Mouse (Mus musculus): ENCODE results near the gene Nelfb. TPM values are rescaled to one million over a fixed set of nuclear protein-coding genes. Genes with fewer than 3 reads are reported as not detected.

Gene Nelfb
- polyA plus RNA-seq, 1 experiment from 2014 or later = 79.1 TPM

DNA sequence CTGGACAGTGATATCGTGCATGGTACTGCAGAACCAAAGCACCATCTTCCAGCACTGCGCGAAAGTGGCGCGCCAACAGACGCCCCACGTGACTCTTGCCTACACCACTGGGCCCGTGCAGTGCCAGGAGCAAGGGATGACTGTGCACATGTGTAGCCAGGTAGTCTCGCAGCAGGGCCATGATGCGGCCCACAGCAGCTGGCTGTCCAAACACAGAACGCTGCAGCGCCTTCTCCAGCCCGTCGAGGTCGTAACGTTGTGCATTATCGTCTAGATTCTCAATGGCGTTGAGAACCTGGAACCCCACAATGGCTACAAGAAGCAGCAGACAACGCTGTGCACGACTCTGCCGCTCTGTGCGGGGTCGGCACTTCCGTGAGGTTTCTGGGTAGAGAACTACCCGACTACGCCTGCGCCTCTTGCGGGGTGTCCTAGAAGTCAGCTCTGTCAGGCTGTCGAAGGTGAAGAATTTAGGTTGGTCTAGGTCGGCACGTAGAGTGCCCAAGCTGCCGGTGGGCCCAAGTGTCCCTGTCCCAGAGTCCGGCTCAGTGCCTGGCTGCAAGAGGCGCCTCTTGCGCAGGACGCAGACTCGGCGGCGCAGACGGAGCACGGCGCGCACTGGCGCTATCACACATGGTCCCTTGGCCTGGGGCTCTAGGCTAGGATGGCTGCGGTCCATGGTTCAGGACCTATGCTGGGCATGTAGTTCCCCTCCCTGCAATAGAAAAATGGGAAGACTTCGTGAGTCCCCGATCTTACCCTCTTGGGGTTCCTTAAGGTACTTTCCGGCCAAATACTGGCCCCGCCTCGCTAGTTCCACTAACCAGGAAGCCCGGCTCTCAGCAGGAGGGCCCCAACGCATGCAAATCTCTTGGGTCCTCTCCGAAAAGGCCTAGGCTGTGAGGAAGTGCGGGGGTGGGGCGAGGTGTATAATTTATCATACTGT, 15.8 kb downstream of the Nelfb start:
- Histone ChIP-seq H3K36me3 (ENCODE audit: control insufficient read depth, insufficient read depth) (peaks cover 11% of the 10 kb centered on the region), H3K4me3 (ENCODE audit: low read length) (peak overlapping the region; percentile 48), H3K27ac (ENCODE audit: low read length) (peak overlapping the region; percentile 90), H3K4me1 (ENCODE audit: control insufficient read depth, insufficient read depth, low read length) (peaks cover 28% of the 10 kb centered on the region), H3K4me2 (ENCODE audit: low read depth, low read length) (peak overlapping the region; percentile 64), H3K27me3 (ENCODE audit: control insufficient read depth, insufficient read depth, low read length) (peaks cover 13% of the 10 kb centered on the region), H3K9me3 (replicated peaks; ENCODE audit: control insufficient read depth, low read length) (no peaks in the 10 kb centered on the region), H3K9ac (ENCODE audit: low read length) (peak overlapping the region; percentile 67)
- WGBS = 15% methylated on average over 55 of the region's 55 CpGs
- ATAC-seq (replicated peaks; ENCODE audit: extremely low read depth, insufficient read depth, low FRiP score) = 0 out of 2 replicates have a peak, but pooled peaks have one; percentile 14

GRCm38 (mm10) chr2:25194486-25195171, 16.7 kb downstream of the Nelfb start:
- H3K4me1 ChIP-seq (ENCODE audit: control insufficient read depth, insufficient read depth, low read length) = peaks cover 28% of the 10 kb centered on the region
- WGBS = 74% methylated on average over 17 of the region's 17 CpGs
- peaks cover 3% of the 10 kb centered on the region for H3K36me3 ChIP-seq (ENCODE audit: control insufficient read depth, insufficient read depth)
- H3K9ac ChIP-seq (ENCODE audit: low read length) = peak overlapping the region; percentile 67
- H3K9me3 ChIP-seq (replicated peaks; ENCODE audit: control insufficient read depth, low read length) = no peaks in the 10 kb centered on the region
- peak overlapping the region; percentile 90 for H3K27ac ChIP-seq (ENCODE audit: low read length)
- peaks cover 13% of the 10 kb centered on the region for H3K27me3 ChIP-seq (ENCODE audit: control insufficient read depth, insufficient read depth, low read length)
- no peak for ATAC-seq (replicated peaks; ENCODE audit: extremely low read depth, insufficient read depth, low FRiP score)
- H3K4me2 ChIP-seq (ENCODE audit: low read depth, low read length) = peak overlapping the region; percentile 64
- H3K4me3 ChIP-seq (ENCODE audit: low read length) = peak overlapping the region; percentile 48

GRCm38 (mm10) chr2:25194006-25194405, 17.3 kb downstream of the Nelfb start:
- Histone ChIP-seq H3K9ac (ENCODE audit: low read length) (peak overlapping the region; percentile 42), H3K27me3 (ENCODE audit: control insufficient read depth, insufficient read depth, low read length) (peaks cover 13% of the 10 kb centered on the region), H3K4me3 (ENCODE audit: low read length) (peak overlapping the region; percentile 48; the same call in 1 of the 2 replicates), H3K9me3 (replicated peaks; ENCODE audit: control insufficient read depth, low read length) (no peaks in the 10 kb centered on the region), H3K4me2 (ENCODE audit: low read depth, low read length) (peak overlapping the region; percentile 64), H3K27ac (ENCODE audit: low read length) (peak overlapping the region; percentile 90), H3K4me1 (ENCODE audit: control insufficient read depth, insufficient read depth, low read length) (peaks cover 28% of the 10 kb centered on the region), H3K36me3 (ENCODE audit: control insufficient read depth, insufficient read depth) (no peaks in the 10 kb centered on the region)
- WGBS = 60% methylated on average over 5 of the region's 5 CpGs
- no peak for ATAC-seq (replicated peaks; ENCODE audit: extremely low read depth, insufficient read depth, low FRiP score)

- whole genome bisulfite sequencing = 2% methylated on average over 6 of the region's 6 CpGs
- H3K36me3 ChIP-seq (ENCODE audit: control insufficient read depth, insufficient read depth) = no peaks in the 10 kb centered on the region
- peak; percentile 58 for ATAC-seq (replicated peaks; ENCODE audit: extremely low read depth, insufficient read depth, low FRiP score)
- no peak overlapping the region; the same call in 1 of the 2 replicates for H3K27ac ChIP-seq (ENCODE audit: low read length)
- H3K9me3 ChIP-seq (replicated peaks; ENCODE audit: control insufficient read depth, low read length) = no peaks in the 10 kb centered on the region
- H3K4me1 ChIP-seq (ENCODE audit: control insufficient read depth, insufficient read depth, low read length) = peaks cover 28% of the 10 kb centered on the region
- H3K4me2 ChIP-seq (ENCODE audit: low read depth, low read length) = peak overlapping the region; percentile 64
- H3K27me3 ChIP-seq (ENCODE audit: control insufficient read depth, insufficient read depth, low read length) = peaks cover 13% of the 10 kb centered on the region
- peak overlapping the region; percentile 42; the same call in 1 of the 2 replicates for H3K9ac ChIP-seq (ENCODE audit: low read length)
- 0 out of 2 replicates have a peak overlapping the region, but pooled peaks have one; percentile 9 for H3K4me3 ChIP-seq (ENCODE audit: low read length)
Observed at GRCm38 (mm10) chr2:25193330-25193770, 17.9 kb downstream of the Nelfb start.

DNA sequence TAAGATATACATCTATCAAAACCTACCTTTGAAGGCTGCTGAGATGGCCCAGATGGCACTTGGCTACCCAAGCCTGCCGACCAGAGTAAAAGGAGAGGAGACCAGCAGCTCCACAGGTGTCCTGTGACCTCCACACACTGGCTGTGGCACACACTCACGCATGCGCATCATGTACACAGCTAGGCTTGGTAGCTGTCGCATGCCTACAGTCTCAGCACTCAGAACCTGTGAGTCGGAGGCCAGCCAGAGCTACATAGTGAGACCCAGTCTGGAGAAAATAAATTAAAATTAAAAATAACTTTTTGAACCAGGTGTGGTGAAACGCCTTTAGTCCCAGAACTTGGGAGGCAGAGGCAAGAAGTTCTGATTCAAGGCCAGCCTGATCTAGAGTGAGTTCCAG, 23.4 kb downstream of the Nelfb start:
- H3K27me3 ChIP-seq (ENCODE audit: control insufficient read depth, insufficient read depth, low read length) = no peaks in the 10 kb centered on the region
- no peak overlapping the region for H3K4me3 ChIP-seq (ENCODE audit: low read length)
- WGBS = 79% methylated on average over 6 of the region's 6 CpGs
- peaks cover 9% of the 10 kb centered on the region for H3K4me1 ChIP-seq (ENCODE audit: control insufficient read depth, insufficient read depth, low read length)
- H3K9me3 ChIP-seq (replicated peaks; ENCODE audit: control insufficient read depth, low read length) = no peaks in the 10 kb centered on the region
- no peak overlapping the region for H3K4me2 ChIP-seq (ENCODE audit: low read depth, low read length)
- ATAC-seq (replicated peaks; ENCODE audit: extremely low read depth, insufficient read depth, low FRiP score) = no peak
- H3K36me3 ChIP-seq (ENCODE audit: control insufficient read depth, insufficient read depth) = no peaks in the 10 kb centered on the region
- no peak overlapping the region for H3K27ac ChIP-seq (ENCODE audit: low read length)
- no peak overlapping the region for H3K9ac ChIP-seq (ENCODE audit: low read length)

GRCm38 (mm10) chr2:25186575-25186930, 24.7 kb downstream of the Nelfb start:
- H3K27ac ChIP-seq (ENCODE audit: low read length) = no peak overlapping the region
- peak overlapping the region; percentile 61 for H3K4me3 ChIP-seq (ENCODE audit: low read length)
- no peak for ATAC-seq (replicated peaks; ENCODE audit: extremely low read depth, insufficient read depth, low FRiP score)
- no peaks in the 10 kb centered on the region for H3K9me3 ChIP-seq (replicated peaks; ENCODE audit: control insufficient read depth, low read length)
- peak overlapping the region; percentile 96 for H3K4me2 ChIP-seq (ENCODE audit: low read depth, low read length)
- no peaks in the 10 kb centered on the region for H3K36me3 ChIP-seq (ENCODE audit: control insufficient read depth, insufficient read depth)
- 36% methylated on average over 5 of the region's 5 CpGs for WGBS
- H3K9ac ChIP-seq (ENCODE audit: low read length) = peak overlapping the region; percentile 86; the same call in 1 of the 2 replicates
- peaks cover 12% of the 10 kb centered on the region for H3K4me1 ChIP-seq (ENCODE audit: control insufficient read depth, insufficient read depth, low read length)
- H3K27me3 ChIP-seq (ENCODE audit: control insufficient read depth, insufficient read depth, low read length) = no peaks in the 10 kb centered on the region

DNA sequence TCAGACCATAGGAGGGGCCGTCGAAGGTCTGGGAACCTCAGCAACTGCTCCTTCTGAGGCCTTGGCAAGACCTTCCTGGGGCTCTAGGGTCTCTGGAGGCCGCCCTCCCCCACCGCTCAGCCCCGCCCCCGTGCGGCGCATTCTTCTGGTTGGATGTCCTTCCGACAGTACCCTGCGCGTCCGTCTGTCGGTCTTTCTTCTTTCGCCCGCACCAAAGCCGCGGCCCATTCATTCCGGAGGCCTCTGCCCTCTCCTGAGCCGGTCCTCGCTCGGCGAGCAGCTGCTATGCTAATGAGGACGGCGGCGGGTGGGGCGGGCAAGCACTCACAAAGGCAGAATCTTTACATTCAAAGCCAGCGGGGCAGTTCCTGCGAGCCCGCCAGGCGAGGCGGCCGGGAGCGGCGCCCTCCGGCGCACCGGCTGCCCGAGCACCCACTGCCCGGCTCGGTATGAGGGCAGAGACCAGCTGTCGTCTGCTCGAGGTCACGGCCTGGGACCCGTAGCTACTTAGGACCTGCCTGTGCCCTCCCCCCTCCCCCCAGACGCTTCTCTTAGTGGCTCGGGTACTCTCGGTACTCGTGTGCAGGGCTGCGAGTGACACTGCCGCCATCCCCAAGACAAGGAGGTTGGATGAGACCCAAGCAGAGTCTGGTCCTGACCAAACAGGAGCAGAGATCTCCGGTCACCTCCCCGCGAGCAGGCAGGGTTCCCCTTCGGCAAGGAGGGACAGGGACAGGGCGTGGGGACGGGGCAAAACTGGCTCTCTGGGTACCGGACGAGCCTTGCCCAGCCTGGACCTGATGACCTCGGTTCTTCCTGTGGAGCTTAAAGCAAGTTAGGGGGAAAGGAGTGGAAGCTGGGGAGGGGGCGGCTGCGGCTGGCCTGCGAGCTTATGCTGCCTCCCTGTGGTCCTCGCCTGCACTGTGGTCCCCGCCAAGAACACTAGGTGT, 25.4 kb downstream of the Nelfb start:
- Histone ChIP-seq H3K36me3 (ENCODE audit: control insufficient read depth, insufficient read depth) (no peaks in the 10 kb centered on the region), H3K4me1 (ENCODE audit: control insufficient read depth, insufficient read depth, low read length) (peaks cover 12% of the 10 kb centered on the region), H3K9me3 (replicated peaks; ENCODE audit: control insufficient read depth, low read length) (no peaks in the 10 kb centered on the region), H3K27ac (ENCODE audit: low read length) (peak overlapping the region; percentile 85), H3K4me2 (ENCODE audit: low read depth, low read length) (peak overlapping the region; percentile 96), H3K4me3 (ENCODE audit: low read length) (peak overlapping the region; percentile 61), H3K27me3 (ENCODE audit: control insufficient read depth, insufficient read depth, low read length) (no peaks in the 10 kb centered on the region), H3K9ac (ENCODE audit: low read length) (peak overlapping the region; percentile 86)
- WGBS = 1% methylated on average over 64 of the region's 64 CpGs
- peak; percentile 59 for ATAC-seq (replicated peaks; ENCODE audit: extremely low read depth, insufficient read depth, low FRiP score)

- no peak overlapping the region for H3K27ac ChIP-seq (ENCODE audit: low read length)
- WGBS = 95% methylated on average over 7 of the region's 7 CpGs
Observed at GRCm38 (mm10) chr2:25184496-25184895, 26.8 kb downstream of the Nelfb start.

More at GRCm38 (mm10) chr2:25184496-25184895, 26.8 kb downstream of the Nelfb start:
- Histone ChIP-seq H3K4me1 (ENCODE audit: control insufficient read depth, insufficient read depth, low read length) (peaks cover 14% of the 10 kb centered on the region), H3K9ac (ENCODE audit: low read length) (no peak overlapping the region), H3K27me3 (ENCODE audit: control insufficient read depth, insufficient read depth, low read length) (no peaks in the 10 kb centered on the region), H3K9me3 (replicated peaks; ENCODE audit: control insufficient read depth, low read length) (no peaks in the 10 kb centered on the region), H3K36me3 (ENCODE audit: control insufficient read depth, insufficient read depth) (no peaks in the 10 kb centered on the region), H3K4me2 (ENCODE audit: low read depth, low read length) (peak overlapping the region; percentile 96; the same call in 1 of the 2 replicates), H3K4me3 (ENCODE audit: low read length) (no peak overlapping the region)
- ATAC-seq (replicated peaks; ENCODE audit: extremely low read depth, insufficient read depth, low FRiP score) = no peak
